Mouse (Mus musculus): ENCODE measurements around the gene Fam227a.
A peak's percentile ranks its signal among the peaks of the same experiment; 100 is the strongest.

Gene Fam227a

DNA sequence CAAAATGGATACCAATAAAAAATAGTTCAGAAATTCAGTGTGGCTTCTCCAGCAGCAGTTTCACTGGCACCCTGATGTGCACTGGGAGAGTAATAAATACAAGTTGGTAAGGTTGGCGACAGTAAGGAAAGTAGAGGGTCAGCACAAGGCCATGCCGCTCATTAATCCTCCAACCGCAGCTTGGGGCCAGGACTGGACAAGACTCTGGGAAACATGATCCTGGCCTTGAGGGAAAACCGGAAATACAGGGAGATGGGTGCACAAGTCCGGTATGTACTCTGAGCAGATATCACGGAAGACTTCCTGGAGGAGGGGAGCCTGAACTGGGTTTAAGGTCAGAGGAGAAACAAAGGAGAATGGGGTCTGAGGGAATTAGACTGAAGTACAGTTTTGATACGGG is 43.3 kb downstream of the Fam227a start:
- DNase-seq (ENCODE audit: low spot score), result no peak

DNA sequence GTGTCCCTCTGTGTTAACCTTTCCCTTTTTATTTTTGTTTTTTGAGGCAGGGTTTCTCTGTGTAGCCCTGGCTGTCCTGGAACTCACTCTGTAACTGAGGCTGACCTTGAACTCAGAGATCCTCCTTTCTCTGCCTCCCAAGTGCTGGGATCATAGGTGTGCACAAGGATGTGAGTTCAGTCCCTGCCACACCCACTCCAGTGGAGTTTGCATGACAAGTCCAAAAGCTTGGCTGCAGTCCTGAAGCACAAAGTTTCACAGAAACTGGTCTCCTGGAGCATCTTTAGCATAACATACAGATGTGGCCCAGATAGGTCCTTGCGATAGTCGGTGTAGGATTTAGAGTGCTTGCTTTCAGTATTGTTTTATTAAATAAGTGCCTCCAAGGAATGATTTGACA is 49.5 kb downstream of the Fam227a start:
- no peak for DNase-seq (ENCODE audit: low spot score)

DNA sequence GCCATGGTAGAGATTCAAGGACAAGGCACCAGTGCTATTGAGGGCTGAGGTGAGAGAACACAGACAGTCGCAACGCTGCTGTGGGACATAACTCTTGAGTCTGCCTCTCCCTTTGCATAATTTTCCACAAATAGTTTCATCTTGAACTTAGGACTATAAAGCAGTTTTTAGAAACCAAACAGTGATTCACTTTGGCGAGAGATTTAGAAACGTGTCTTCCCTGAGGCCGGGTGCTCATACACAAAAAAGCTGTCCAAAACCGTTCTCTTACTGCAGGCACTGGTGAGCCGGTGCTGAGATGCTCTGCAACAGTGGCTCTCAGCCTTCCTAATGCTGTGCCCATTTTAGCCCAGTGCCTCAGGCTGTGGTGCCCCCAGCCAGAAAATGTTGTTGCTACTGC is 50.5 kb downstream of the Fam227a start:
- DNase-seq (ENCODE audit: low spot score), result no peak

DNA sequence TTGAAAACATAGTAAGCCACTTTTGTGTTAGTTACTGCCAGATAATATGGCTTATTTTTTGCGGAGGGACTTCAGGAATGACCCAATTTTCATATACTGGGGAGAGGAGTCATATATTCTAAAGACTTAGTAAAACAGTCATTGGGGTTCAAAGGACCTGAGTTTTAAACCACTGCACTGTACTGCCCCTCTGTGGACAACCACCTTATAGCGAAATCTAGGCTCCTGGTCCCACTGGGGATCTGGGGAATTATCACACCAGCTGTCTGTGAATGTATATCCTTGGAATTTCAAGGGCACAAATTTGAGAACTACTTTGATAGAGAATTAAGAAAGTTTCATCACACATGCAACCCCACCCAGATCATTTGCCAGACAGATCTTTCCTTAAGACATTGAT is 51.0 kb downstream of the Fam227a start:
- DNase-seq (ENCODE audit: low spot score), result peak; percentile 31

DNA sequence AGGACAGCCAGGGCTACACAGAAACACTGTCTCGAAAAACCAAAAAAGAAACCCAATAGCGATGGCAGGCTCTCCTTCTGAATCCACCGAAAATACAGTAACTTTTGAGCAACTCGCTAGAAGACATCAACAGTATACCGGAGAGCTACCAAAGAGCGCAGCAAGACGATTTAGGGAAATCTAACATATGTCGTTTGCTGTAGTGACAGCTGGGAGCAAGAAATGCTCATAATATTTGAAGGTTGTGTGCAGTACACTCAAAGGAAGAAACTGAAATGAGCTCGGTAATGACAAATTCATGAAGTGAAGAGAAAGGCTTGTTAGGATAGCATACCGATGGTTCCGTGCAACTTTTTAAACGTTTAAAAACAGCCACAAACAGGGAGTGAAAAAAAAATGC is 52.6 kb downstream of the Fam227a start:
- no peak for DNase-seq (ENCODE audit: low spot score)

DNA sequence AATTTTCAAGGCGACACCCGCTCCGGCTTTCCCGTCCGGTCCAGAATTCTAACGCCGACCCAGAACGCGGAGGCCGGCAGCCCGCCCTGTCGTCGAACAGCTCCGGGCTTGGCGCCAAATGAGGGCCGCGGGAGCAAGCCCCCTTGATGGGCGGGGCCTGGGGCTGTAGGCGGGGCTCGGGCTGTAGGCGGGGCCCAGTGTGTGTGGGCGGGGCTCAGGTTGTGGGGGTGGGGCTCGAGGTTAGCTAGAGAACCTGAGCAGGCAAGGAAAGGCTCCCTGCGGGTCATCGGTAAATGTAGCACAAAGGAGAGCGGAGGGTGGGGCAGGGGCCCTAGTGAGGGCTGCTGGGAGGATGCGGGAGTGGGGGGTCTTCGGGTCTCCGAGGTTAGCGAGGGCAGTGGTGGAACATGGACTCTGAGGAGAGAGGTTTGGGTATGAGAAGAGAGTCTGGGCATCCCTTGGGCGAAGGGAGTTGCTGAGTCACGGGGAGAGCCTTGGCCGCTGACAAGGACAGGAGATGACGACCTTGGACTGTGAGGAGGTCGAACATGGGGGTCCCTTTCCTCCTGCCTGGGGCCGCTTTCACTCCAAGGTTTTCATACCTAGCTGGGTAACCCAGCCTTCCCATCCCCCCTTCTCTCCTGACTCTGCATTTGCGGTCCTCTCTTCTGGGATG is 53.6 kb downstream of the Fam227a start, which contains the start of gene Dmc1:
TSS of gene Dmc1 (minus strand) at position 120 of the 676 bp plus-strand sequence.
- peak; percentile 50 for DNase-seq (ENCODE audit: low spot score)

DNA sequence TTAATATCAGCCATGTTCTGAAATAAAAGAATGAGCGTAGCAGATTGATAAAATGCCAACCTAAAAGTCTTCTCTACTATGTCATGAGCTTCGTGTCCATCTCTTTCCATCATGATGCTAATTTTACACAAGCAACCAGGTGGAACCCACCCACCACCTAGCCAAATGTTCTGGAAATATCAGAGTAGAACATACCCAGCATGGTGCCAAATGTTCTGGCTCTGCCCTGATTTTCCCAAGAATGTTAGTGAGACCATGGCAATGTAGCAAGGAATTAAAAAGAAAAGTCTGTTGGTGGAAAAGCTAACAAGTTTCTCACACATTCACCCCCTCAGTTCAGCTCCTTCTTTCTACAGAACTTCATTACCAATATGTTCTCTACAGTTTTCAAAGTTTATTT is 58.6 kb downstream of the Fam227a start:
- DNase-seq (ENCODE audit: low spot score), result no peak

DNA sequence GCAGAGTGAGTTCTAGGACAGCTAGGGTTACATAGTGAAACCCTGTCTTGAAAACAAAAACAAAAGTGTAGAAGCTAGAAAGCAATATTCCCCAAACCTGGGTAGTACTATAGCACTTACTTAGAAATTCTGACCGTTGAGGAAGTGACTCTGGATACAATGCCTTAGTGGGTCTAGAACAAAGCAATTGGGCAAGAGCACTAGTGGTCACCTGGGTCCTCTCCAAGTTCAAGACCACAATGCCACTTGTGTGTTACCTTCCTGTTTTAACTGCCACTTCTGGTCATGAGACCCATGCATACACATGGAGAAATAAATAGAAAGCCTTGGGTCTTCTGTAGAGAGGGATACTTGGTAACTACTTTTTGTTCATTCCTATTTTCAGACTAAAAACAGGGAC is 60.0 kb downstream of the Fam227a start:
- no peak for DNase-seq (ENCODE audit: low spot score)

DNA sequence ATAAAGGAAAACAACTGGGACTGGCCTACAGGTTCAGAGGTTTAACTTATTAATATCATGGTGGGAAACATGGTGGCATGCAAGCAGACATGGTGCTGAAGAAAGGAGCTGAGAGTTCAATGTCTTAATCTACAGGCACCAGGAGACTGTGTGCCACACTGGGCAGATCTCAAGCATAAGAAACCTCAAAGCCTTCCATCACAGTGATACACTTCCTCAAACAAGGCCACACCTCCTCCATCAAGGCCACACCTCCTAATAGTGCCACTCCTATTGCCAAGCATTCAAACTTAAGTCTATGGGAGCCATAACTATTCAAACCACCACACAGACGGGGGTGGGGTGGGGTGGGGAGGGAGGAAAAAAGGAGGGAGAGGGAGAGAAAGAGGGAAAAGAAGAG is 77.2 kb downstream of the Fam227a start:
- no peak for DNase-seq (ENCODE audit: low spot score)

DNA sequence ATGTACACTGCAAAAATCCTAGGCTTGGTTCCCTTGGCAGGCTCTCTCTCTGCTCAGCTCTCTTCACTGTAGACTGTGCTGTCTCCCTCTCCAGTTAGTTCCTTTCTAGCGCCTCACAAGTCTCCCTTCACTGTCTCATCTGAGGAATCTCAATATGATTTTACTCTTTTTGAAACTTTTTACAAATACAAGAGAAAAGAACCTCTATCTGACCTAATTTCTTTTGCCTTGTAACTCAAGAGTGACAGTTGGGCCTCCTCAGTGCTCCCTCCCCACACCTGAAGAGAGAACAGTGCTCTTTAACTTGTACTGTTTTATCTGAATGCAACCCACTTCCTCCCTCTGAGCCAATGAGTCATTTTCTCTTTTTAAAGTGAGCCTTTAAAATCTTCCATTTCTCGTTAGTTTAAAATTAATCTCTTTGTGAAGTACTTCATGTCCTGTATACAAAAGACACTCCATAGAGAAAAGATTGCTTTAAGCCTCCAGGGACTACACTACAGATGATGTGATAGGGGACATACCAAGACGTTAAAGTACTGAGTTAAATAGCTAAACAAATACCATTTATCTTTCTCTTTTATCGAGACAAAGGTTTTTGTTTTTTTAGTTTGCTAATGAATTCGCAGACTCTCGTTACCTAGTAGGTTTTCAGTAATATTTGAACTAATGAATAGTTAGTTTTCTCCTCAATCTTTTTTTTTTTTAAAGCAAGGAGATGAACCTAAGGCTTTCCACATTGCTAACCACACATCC is 80.9 kb downstream of the Fam227a start:
- no peak for DNase-seq (ENCODE audit: low spot score)

DNA sequence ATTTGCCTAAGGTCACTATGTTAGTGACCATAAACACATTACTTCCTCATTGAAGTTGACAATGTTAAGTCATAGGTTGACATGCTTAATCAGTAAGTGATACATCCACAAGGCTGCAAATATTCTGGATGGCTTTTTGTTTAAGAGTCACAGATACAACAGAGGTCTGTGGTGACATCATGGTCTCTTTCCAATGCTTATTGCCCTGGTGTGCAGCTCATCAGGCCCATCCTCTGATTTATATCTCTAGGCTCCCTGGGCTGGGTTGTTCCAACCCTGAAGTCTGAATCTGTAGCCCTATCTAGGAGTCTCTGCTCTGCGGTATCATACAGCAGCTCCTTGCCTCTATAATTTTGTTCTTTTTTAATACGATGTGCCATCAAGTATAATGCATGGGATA is 81.8 kb downstream of the Fam227a start:
- DNase-seq (ENCODE audit: low spot score), result no peak

DNA sequence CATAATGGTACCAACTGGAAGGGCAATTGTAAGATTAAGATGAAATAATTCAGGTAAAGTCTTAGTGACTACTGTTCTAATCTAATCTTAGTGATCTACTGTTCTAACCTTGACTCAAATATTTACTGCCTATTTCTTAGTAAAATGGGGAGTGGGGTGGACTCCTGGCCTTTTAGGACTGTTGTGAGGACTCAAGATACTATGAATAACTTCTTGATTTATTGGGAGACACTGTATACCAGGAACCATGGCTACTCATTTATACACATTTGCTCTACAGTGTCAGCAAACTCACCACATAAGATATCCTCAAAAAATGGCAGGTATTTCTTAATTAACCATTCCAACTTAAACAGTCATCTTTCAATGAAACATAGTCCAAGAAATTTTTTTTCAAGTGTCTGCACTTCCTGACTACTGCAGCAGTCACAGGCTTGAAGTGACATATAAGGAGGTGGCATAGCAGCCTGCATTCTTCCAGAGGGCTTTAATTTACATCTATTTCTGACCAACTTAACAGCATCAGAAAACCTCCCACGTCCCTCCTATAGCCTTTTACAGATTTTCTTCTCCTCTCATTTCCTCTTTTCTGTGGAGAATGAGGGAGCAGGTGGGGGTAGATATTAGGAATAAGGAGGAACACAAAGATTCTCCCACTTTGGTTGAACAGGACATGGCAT is 83.1 kb downstream of the Fam227a start:
- DNase-seq (ENCODE audit: low spot score), result no peak

DNA sequence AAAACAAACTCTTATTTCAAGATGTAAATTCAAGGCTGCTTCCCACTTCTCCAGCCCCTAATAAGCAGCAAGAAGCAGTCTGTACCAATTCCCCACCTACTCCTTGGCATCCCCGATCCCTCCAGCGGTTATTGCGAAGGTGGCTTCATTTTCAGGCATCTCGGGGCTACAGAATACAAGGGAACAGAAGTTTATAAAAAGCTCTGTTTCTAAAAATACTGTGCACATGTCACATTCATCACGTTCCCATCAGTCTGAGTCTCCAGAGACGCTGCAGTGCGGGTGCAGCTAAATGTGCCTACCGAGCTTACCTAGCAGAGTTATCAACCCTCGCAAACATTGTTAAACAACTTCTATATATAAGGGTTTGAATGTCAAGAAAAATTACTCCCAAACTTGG is 96.3 kb downstream of the Fam227a start:
- no peak for DNase-seq (ENCODE audit: low spot score)

DNA sequence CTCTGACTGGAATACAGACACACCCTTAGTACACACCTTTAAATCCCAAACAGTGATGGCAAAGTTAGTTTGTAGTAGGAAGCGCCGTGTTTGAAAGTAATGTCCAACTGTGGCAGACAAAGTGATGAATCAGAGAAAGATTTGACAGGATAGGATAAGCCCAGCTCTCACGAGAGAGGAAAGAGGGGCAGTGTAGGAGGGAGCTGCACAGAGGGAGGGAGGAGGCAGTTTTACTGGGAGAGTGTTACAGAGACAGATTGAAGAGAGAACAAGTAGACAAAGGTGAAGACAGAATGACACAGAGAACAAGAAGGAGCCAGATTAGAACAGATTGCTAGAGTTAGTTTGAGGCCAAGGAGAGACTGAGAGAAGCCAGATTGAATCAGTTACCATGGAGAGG is 99.1 kb downstream of the Fam227a start:
- no peak for DNase-seq (ENCODE audit: low spot score)

Measured in embryo, embryonic 10.5 days (tissue).